Mouse (Mus musculus) limb, embryonic 10.5 days (tissue): Measurements from ENCODE around the gene Nckap5l. TPM values are rescaled to one million over a fixed set of nuclear protein-coding genes. Genes with fewer than 3 reads are reported as not detected.
A peak's percentile ranks its signal among the peaks of the same experiment; 100 is the strongest.

ENCODE experiments used
- DNase-seq: peaks from one replicate; pipeline ENCODE4 v3.0.0-alpha.2; 2017; ENCODE audit warnings: low spot score
- H3K27ac ChIP-seq: fragments of 300-500 bp; sonication (generic); 2 replicates; pipeline ENCODE4 v1.5.1; 2016; ENCODE audit warnings: mild to moderate bottlenecking
- H3K27me3 ChIP-seq: fragments of 300-500 bp; sonication (generic); 2 replicates; pipeline ENCODE4 v1.6.1; 2016; ENCODE audit warnings: low read depth, mild to moderate bottlenecking; ENCODE audit not compliant: poor library complexity, severe bottlenecking
- H3K36me3 ChIP-seq: fragments of 300-500 bp; sonication (generic); 2 replicates; pipeline ENCODE4 v1.6.1; 2016; ENCODE audit warnings: mild to moderate bottlenecking, moderate library complexity
- H3K4me1 ChIP-seq: fragments of 300-500 bp; sonication (generic); 2 replicates; pipeline ENCODE4 v1.6.1; 2016
- H3K4me3 ChIP-seq: fragments of 300-500 bp; sonication (generic); 2 replicates; pipeline ENCODE4 v1.5.1; 2016; ENCODE audit warnings: mild to moderate bottlenecking, moderate library complexity
- H3K9me3 ChIP-seq: fragments of 300-500 bp; sonication (generic); replicated peaks from 2 replicates; pipeline ENCODE4 v1.6.1; 2016; ENCODE audit warnings: mild to moderate bottlenecking
- WGBS: fragments of 180-500 bp; shearing (Covaris S2); methylation state at CpG from one replicate; pipeline ENCODE4 v1.1.7; 2016; 5-methylcytosine and 5-hydroxymethylcytosine counted together
- polyA plus RNA-seq: library from polyadenylated mRNA; unstranded; fragments of >200 nt; fragmentation: Nextera tagmentation; extraction: Ambion mirVana; gene quantifications from 2 replicates; pipeline ENCODE4 v1.2.1, GENCODE M21; 2016

Gene Nckap5l
- 16.3 and 17.4 TPM in 2 replicates for polyA plus RNA-seq

DNA sequence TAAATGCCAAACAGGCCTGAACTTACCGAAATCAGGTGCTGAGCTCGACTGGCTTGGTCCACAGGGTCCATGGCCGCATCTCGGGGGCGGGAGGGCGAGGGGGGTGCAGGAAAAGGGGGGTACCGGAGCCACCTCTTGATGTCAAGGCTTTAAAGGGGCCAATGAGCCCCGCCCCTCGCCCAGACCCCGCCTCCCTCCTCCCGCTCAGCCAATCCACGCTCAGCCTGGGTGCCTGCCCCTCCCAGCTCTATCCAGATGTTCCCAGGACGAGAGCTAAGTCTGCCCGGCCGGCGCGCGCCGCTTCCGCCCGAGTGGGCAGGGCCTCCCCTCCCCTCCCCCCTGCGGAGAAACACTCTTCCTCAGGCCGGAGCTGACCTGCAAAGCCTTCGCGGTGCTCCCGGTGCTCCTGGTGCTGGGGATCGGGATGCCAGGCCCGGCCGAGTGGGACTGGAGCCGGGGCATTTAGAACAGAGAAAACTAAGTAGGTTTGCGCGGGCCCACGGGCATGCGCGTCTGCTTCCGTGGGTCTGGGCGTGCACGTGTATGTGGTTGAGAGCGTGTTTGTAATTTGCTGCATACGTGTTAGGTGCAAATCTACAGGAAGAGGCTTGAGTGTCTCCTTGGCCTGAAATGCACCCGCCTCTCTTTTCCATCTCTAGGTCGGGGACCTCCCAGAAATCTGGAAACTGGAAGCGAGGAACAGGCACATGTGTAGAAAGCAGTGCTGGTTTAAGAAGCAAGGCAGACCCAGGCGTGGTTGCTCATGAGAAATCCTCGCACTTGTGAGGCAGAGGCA, at the start of gene Nckap5l:
TSS of gene Nckap5l (minus strand) at position 143 of the 796 bp plus-strand sequence.
- peaks cover 43% of the 10 kb centered on the region for H3K4me1 ChIP-seq
- 1% methylated on average over 41 of the region's 45 CpGs for whole genome bisulfite sequencing

DNA sequence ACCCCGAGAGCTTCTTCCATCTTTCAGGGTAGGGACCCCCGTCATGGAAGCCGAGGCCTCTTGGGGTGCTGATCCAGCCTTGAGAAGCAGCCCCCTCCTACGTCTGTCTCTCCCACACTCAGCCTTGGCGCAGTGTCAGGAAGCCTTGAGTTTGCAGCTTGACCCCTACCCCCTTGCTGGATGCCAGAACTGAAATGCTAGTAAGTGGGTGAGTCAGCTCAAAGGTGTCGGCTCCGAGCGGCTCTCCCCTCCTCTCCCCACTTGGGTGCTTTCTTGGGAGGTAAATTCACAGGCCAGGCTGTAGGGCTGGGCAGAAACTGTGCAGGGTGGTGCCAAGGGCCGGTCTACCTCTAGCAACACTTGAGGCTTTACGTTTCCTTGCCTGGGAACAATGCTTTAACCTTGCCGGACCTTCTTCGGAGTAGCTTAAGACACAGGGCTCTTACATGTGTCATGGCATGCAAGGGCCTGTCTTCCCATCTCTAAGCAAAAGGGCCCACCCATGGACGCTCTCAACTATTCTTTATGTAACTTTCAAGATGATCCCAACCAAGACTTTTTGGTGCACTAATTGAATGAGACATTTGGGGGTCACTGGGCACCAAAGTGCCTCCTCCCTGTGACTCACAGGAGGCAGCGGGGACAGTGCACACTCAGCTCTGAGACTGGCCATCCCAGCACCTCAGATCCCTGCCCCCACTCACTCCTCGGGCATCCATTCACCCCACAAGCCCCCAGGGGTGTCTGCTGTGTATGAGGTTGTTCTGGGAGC, 48.0 kb upstream of the Nckap5l start:
- Histone ChIP-seq H3K27me3 (peaks cover 20% of the 10 kb centered on the region), H3K4me3 (no peak overlapping the region), H3K27ac (0 out of 2 replicates have a peak overlapping the region, but pooled peaks have one; percentile 20), H3K36me3 (no peaks in the 10 kb centered on the region), H3K9me3 (no peaks in the 10 kb centered on the region), H3K4me1 (peaks cover 33% of the 10 kb centered on the region)
- 86% methylated on average over 15 of the region's 15 CpGs for WGBS
- no peak for DNase-seq

More for the DNA sequence above, at the start of gene Nckap5l:
- DNase-seq, result peak; percentile 98
- H3K27me3 ChIP-seq, result no peaks in the 10 kb centered on the region
- peak within 1 kb of the TSS; percentile 97 for H3K27ac ChIP-seq
- no peaks in the 10 kb centered on the region for H3K9me3 ChIP-seq
- H3K36me3 ChIP-seq, result peaks cover 36% of the 10 kb centered on the region
- peak within 1 kb of the TSS; percentile 85 for H3K4me3 ChIP-seq

DNA sequence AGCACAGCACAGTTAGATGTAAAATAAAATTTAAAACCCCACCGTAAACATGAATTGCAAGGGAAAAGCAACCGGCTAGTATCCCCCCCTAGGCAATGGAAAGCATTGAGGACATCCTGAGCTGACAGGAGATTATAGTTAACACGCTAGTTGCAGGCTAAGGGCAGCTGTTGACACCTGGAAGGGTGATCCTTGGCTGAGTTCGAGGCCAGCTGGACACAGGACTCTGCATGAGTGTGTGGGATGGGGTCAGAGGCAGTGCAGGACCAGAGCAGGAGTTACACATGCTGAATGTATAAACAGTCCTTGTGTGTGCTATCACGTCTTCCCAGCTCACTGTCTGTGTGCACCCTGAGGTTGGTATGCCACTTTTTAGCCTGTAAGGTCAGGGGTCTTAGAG, 45.7 kb upstream of the Nckap5l start:
- DNase-seq, result no peak
- peaks cover 42% of the 10 kb centered on the region for H3K27me3 ChIP-seq
- H3K4me1 ChIP-seq, result peaks cover 43% of the 10 kb centered on the region
- 0 out of 2 replicates have a peak overlapping the region, but pooled peaks have one; percentile 17 for H3K27ac ChIP-seq
- H3K9me3 ChIP-seq, result no peaks in the 10 kb centered on the region
- no peaks in the 10 kb centered on the region for H3K36me3 ChIP-seq
- 72% methylated on average over 5 of the region's 5 CpGs for WGBS
- no peak overlapping the region for H3K4me3 ChIP-seq

DNA sequence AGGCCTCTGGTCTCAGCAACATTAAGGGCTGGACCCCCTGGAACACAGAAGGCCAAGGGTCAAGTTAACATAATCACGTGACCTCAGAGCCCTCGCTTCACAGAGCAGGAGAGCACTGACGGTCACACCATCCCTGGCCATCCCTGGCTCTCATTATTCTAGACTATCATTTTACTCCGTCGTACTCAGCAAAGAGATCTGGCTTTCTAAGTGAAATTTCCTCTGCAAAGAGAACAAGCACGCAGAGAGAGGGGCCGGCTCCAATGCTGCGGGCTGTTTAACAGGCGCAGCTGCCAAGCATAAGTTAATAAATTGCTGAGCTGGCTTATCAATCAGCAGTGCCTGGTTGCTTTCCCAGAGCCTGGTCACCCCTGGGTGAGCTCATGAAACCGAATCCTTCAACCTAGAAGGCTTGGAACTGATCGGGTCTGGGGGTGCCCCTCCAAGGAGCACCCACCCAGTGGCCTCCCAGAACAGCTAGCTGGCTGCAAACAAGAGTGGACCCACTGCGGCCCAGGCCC, 44.8 kb upstream of the Nckap5l start:
- H3K36me3 ChIP-seq, result no peaks in the 10 kb centered on the region
- H3K4me1 ChIP-seq, result peaks cover 51% of the 10 kb centered on the region
- peaks cover 50% of the 10 kb centered on the region for H3K27me3 ChIP-seq
- no peaks in the 10 kb centered on the region for H3K9me3 ChIP-seq
- H3K27ac ChIP-seq, result peak overlapping the region; percentile 38; the same call in 1 of the 2 replicates
- DNase-seq, result no peak
- 43% methylated on average over 12 of the region's 12 CpGs for WGBS
- H3K4me3 ChIP-seq, result no peak overlapping the region

DNA sequence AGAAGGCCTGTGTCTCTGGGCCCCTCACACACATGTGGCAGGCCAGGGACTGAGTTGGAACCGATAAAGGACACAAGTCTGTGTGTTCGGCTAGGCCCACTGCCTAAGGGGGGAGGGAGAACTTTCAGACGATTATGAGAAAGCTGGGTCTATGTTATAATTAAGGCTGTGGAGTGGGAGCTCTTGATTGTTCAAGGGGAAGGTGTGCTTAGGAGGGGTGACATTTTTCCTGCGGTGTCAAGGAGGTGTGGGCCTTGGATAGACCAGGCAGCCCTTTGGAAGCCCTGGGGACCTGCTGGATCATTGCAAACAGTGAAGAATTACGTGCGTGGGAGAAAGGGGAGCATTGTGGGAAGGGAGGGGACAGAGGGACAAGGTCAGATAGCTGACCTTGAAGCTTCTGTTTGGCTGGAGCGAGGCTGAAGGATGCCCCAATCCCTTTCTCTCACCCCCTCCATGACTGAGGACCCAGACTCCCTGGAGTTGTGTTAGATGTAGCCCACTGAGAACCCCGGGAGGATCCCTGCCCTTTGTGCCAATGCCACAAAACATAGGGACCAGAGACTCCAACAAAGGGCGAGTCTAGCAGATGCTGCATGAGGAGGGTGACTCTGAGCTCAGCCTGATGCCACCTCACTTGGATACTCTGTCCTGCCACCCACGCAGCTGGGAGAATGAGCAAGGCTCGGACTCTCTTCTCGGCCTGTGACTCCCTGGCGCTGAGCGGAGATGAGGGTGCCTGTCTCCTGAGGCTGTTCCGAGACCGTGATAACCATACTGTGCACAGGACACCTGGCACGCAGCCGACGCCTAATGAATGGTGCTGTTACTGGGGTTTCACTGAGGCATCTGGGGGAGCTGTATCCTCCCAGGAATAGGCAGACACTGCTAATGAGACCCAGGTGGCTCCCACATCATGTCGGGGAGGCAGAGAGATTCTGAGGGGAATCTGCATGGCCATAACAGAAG, 44.0 kb upstream of the Nckap5l start:
- no peak overlapping the region for H3K4me3 ChIP-seq
- peak overlapping the region; percentile 38; the same call in 1 of the 2 replicates for H3K27ac ChIP-seq
- H3K4me1 ChIP-seq, result peaks cover 52% of the 10 kb centered on the region
- WGBS, result 72% methylated on average over 20 of the region's 20 CpGs
- H3K9me3 ChIP-seq, result no peaks in the 10 kb centered on the region
- DNase-seq, result peak; percentile 44
- peaks cover 50% of the 10 kb centered on the region for H3K27me3 ChIP-seq
- H3K36me3 ChIP-seq, result no peaks in the 10 kb centered on the region

DNA sequence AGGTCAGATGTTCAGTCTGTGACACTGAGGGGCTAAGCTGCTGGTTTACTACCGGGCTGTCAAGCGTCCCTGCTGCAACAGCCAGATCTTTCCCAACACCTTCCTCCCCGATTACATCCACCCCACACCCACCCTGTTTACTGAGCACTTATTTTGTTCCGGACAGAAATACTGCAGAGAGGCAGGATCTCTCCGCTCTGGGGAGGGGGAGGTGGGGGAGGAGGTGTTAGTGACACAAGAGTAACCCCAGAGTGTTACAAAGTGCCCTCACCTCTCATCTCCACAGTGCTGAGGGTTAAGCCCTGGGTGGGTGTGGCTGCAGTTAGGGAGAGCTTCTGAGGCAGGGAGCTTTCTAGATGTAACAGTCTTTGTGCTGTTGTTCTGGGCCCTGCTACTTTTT, 42.8 kb upstream of the Nckap5l start:
- Histone ChIP-seq H3K36me3 (no peaks in the 10 kb centered on the region), H3K4me1 (peaks cover 47% of the 10 kb centered on the region), H3K27ac (no peak overlapping the region), H3K9me3 (no peaks in the 10 kb centered on the region), H3K27me3 (peaks cover 52% of the 10 kb centered on the region), H3K4me3 (no peak overlapping the region)
- no peak for DNase-seq
- WGBS, result 20% methylated on average over 5 of the region's 5 CpGs

DNA sequence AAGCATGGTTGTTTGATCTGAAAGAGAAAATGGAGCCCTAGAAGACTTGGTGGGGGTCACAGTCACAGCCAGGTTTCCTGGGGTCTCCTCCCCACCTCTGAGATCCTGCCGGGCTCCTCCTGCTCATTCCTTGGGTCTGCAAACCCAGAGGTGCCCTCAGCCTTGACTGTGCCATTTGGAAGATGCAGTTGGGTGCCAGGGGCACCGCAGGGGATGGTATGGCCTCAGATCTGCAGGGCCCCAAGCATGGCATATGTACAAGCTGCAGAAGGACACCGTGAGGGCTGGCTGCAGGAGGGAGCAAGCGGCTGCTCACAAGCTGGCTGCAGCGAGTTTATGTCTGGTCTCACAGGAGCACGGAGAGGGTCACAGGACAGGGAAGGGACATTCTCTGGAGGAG, 42.2 kb upstream of the Nckap5l start:
- Histone ChIP-seq H3K4me3 (no peak overlapping the region), H3K27me3 (peaks cover 51% of the 10 kb centered on the region), H3K36me3 (no peaks in the 10 kb centered on the region), H3K27ac (no peak overlapping the region), H3K4me1 (peaks cover 47% of the 10 kb centered on the region), H3K9me3 (no peaks in the 10 kb centered on the region)
- DNase-seq, result no peak
- WGBS, result 42% methylated on average over 6 of the region's 6 CpGs

DNA sequence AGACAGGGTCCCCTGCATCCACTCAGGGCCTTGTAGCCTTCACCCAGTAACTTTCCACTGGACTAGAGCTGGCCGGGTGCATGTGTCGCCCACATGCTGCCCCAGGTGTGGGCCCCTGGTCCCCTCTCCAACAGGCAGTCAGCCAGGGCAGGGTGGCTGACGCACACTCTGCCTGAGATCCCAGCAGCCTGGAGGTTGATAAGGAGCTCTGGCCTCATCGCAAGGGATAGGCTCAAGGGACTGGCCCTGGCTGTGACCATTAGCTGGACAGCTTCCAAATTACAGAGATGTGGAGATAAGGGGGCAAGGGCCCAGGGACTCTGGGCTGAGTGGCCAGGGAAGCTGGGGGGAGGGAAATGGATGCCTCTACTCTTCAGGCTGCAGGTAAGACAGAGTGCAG, 41.2 kb upstream of the Nckap5l start:
- Histone ChIP-seq H3K27ac (no peak overlapping the region), H3K4me1 (peaks cover 47% of the 10 kb centered on the region), H3K9me3 (no peaks in the 10 kb centered on the region), H3K27me3 (peaks cover 54% of the 10 kb centered on the region), H3K4me3 (no peak overlapping the region), H3K36me3 (no peaks in the 10 kb centered on the region)
- no peak for DNase-seq
- WGBS, result 56% methylated on average over 4 of the region's 4 CpGs

DNA sequence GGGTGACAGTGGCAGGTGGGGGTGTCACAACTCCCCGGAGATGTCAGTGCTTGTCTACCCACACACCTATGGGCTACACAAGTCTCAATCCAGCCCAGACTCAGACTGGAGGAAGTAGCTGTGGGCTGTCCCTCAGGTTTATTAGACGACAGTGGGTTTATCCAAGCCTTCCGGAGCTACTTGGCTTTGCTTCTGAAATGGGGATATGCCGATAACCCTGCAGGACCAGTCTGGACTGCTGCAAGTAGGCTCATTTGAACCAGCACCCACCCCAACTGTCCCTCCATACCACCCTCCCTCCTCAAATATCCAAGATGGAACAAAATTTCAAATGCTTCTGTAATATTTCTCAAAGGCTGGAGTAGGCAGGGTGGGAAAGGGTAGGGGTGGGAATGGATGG, 40.8 kb upstream of the Nckap5l start:
- Histone ChIP-seq H3K36me3 (no peaks in the 10 kb centered on the region), H3K4me3 (no peak overlapping the region), H3K27me3 (peaks cover 54% of the 10 kb centered on the region), H3K9me3 (no peaks in the 10 kb centered on the region), H3K4me1 (peaks cover 45% of the 10 kb centered on the region), H3K27ac (no peak overlapping the region)
- no peak for DNase-seq
- WGBS, result 85% methylated on average over 4 of the region's 4 CpGs

DNA sequence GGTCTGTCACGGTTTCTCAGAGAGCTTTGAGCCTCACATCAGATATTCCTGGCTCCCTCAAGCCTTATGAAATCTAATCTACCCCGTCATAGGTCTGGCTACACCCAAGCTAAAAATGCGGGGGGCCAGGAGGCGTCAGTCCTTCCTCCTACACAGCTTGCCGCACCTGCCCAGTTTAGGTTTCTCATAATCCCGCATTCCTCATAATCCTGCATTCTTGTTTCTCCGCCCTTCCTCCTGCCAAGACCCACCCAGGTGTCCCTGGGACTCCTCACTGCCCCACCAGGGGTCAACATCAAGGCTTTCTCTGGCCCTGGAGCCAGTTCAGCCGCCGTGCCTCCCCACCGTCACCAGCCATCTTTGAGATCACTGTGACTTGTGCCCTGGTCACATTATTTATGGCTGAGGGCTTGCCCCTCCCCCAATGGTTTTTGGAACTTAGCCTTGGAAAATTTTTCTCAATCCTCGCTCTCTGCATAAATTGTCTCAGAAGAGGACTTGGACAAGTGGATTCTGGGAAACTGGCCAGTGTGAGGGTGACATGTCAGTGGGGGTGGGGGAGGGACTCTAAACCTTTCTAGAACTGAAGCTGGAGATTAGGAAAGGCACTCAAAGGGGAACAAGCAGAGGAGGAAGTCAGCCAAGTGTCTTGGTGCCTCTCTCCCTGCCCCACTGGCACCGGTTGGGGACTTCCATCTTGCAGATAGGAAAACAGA, 40.1 kb upstream of the Nckap5l start:
- Histone ChIP-seq H3K4me1 (peaks cover 38% of the 10 kb centered on the region), H3K9me3 (no peaks in the 10 kb centered on the region), H3K27me3 (peaks cover 54% of the 10 kb centered on the region), H3K36me3 (no peaks in the 10 kb centered on the region), H3K27ac (no peak overlapping the region), H3K4me3 (no peak overlapping the region)
- no peak for DNase-seq
- WGBS, result 56% methylated on average over 12 of the region's 12 CpGs

DNA sequence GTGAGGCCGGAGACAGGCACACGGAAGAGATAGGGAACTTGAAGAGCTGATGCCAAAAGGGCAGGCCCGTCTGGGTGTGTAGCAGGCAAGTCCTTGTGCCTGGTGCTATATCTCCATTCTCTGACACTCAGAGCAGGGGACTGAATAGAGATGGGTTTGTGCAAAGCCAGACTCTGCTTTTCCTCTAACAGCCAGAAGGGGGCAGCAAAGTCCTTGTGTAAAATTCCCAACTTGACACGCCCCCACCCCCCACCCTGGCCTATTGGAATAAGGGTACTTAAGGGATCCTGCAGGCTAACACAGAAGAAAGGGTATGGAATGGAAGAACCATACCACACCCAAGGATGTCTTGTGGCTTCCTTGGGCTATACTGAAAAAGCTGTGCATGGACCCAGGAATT, 39.5 kb upstream of the Nckap5l start:
- peaks cover 58% of the 10 kb centered on the region for H3K27me3 ChIP-seq
- 14% methylated on average over 4 of the region's 4 CpGs for WGBS

More for the DNA sequence above, 39.5 kb upstream of the Nckap5l start:
- H3K27ac ChIP-seq, result no peak overlapping the region
- H3K36me3 ChIP-seq, result no peaks in the 10 kb centered on the region
- H3K9me3 ChIP-seq, result no peaks in the 10 kb centered on the region
- peak; percentile 76 for DNase-seq
- peaks cover 32% of the 10 kb centered on the region for H3K4me1 ChIP-seq
- no peak overlapping the region for H3K4me3 ChIP-seq
